Mouse (Mus musculus) neural tube, embryonic 14.5 days (tissue): ENCODE results near the gene Cadm3. TPM values are rescaled to one million over a fixed set of nuclear protein-coding genes. Genes with fewer than 3 reads are reported as not detected.

Experiments used
- ATAC-seq: fragments of 200-750 bp; cut with Nextera tagmentation; 2 replicates; pipeline ENCODE4 v1.8.0; 2017; ENCODE audit warnings: low read depth, mild to moderate bottlenecking, moderate TSS enrichment, moderate library complexity
- H3K27ac ChIP-seq: fragments of 300-500 bp; sonication (generic); 2 replicates; pipeline ENCODE4 v1.5.1; 2014; ENCODE audit warnings: low read depth, mild to moderate bottlenecking, control low read depth, low read length, moderate library complexity, mixed read lengths
- H3K27me3 ChIP-seq: fragments of 300-500 bp; sonication (generic); 2 replicates; pipeline ENCODE4 v1.6.1; 2014; ENCODE audit warnings: low read length; ENCODE audit not compliant: control insufficient read depth, insufficient read depth
- H3K36me3 ChIP-seq: fragments of 300-500 bp; sonication (generic); 2 replicates; pipeline ENCODE4 v1.6.1; 2014; ENCODE audit warnings: low read length, mixed read lengths; ENCODE audit not compliant: control insufficient read depth, insufficient read depth
- H3K4me1 ChIP-seq: fragments of 300-500 bp; sonication (generic); 2 replicates; pipeline ENCODE4 v1.6.1; 2014; ENCODE audit warnings: low read length; ENCODE audit not compliant: control insufficient read depth, insufficient read depth
- H3K4me2 ChIP-seq: fragments of 300-500 bp; sonication (generic); 2 replicates; pipeline ENCODE4 v1.6.1; 2014; ENCODE audit warnings: mild to moderate bottlenecking, low read depth, low read length, control low read depth
- H3K4me3 ChIP-seq: fragments of 300-500 bp; sonication (generic); 2 replicates; pipeline ENCODE4 v1.5.1; 2014; ENCODE audit warnings: low read depth, low read length, control low read depth, mixed read lengths
- H3K9ac ChIP-seq: fragments of 300-500 bp; sonication (generic); replicated peaks from 2 replicates; pipeline ENCODE4 v1.6.1; 2014; ENCODE audit warnings: low read depth, mild to moderate bottlenecking, control low read depth, low read length, mixed read lengths
- H3K9me3 ChIP-seq: fragments of 300-500 bp; sonication (generic); 2 replicates; pipeline ENCODE4 v1.6.1; 2016; ENCODE audit warnings: low read length; ENCODE audit not compliant: control insufficient read depth
- WGBS: fragments of 180-500 bp; shearing (Covaris S2); extraction: QIAGEN DNeasy Blood & Tissue Kit; methylation state at CpG from one replicate; pipeline ENCODE4 v1.1.7; 2014; 5-methylcytosine and 5-hydroxymethylcytosine counted together
- polyA plus RNA-seq: library from polyadenylated mRNA; unstranded; fragments of >200 nt; fragmentation: Nextera tagmentation; extraction: Ambion mirVana; gene quantifications from 2 replicates; pipeline ENCODE4 v1.2.1, GENCODE M21; 2014

The Cadm3 gene
- polyA plus RNA-seq, result 151 and 174 TPM in 2 replicates

DNA sequence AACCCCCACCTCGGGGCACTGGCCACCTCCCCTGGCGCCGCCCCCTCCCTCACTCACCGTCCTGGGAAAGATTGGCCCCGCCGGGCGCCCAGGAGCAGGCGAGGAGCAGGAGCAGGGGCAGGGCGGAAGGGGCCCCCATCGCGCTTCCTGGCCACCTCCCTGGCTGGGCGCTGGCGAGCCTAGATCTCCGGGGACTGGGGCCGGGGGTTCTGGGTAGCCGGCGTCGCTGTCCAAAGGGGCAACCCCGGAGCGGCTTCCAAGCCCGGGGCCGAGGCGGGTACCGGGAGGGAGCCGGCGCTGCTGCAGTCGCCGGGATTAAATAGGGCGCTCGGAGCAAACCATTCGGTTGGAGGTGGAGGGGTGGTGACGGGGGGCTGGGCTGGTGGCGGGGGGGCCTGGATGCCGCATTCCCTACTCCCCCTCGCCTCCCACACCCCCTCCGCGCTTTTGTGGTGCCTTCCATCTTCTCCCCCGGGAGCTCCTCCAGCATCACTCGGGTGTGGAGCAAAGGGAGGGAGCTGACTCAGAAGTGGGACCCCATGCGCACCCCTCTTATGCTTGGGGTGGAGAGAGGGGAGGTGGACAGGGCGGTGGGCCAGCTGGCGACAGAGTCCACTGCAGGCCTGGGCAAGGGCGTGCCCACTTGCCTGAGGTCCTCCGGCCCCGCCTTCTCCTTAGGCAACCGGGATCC, at the start of gene Cadm3:
Gene Cadm3, minus strand, starts transcription at position 340 of the 691 bp plus-strand sequence.
- ATAC-seq, result peak; percentile 92
- Histone ChIP-seq H3K36me3 (no peaks in the 10 kb centered on the region), H3K9me3 (no peaks in the 10 kb centered on the region), H3K4me2 (peak within 1 kb of the TSS; percentile 68), H3K27me3 (peaks cover 2% of the 10 kb centered on the region; the same call in 1 of the 2 replicates), H3K9ac (peak within 1 kb of the TSS; percentile 94), H3K4me1 (peaks cover 13% of the 10 kb centered on the region; the same call in 1 of the 2 replicates), H3K4me3 (peak within 1 kb of the TSS; percentile 92), H3K27ac (peak within 1 kb of the TSS; percentile 88)
- WGBS, result under 1% methylated on average over 42 of the region's 46 CpGs

DNA sequence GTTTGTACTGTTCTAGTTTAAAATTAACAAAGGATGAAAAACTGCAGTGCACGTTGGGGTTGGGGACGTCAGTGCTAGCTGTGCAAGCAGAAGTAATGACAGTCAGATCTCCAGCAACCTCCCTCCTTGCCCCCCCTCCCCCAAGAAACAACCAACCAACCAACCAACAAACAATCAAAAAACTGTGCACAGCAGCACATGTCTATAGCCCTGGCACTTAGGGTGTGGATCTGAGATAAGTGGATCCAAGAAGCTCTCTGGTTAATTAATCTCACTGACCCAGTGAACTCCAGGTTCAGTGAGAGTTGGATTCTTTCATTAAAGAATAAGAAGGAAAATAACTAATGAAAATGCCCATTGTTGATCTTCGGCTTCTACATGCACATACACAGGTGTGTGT, 47.1 kb upstream of the Cadm3 start:
- Histone ChIP-seq H3K27me3 (no peaks in the 10 kb centered on the region), H3K36me3 (no peaks in the 10 kb centered on the region), H3K4me3 (no peak overlapping the region), H3K4me2 (no peak overlapping the region), H3K27ac (no peak overlapping the region), H3K9ac (no peak overlapping the region), H3K9me3 (no peaks in the 10 kb centered on the region), H3K4me1 (no peaks in the 10 kb centered on the region)
- peak; percentile 47; the same call in 1 of the 2 replicates for ATAC-seq
- 56% methylated on average over 3 of the region's 3 CpGs for WGBS

DNA sequence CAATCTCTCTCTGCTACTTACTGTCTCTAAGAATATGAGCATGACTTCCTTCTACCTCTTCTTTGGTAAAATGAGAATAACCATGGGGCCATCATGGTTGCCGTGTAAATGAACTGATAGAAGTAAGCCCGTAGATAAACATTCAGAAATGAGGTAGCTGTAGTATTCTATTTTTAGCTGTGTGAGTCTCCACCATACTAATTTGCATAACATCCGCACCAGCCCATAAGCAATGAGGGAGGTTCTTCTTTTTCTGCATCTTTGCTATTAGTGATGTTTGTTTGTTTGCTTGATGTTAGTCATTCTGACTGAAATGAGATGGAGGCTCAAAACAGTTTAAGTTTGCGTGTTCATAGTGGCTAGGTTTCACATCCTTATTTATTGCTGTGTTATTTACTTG, 44.4 kb upstream of the Cadm3 start:
- 90% methylated on average over 4 of the region's 4 CpGs for WGBS
- H3K9ac ChIP-seq, result no peak overlapping the region
- H3K27ac ChIP-seq, result no peak overlapping the region
- H3K9me3 ChIP-seq, result no peaks in the 10 kb centered on the region
- ATAC-seq, result no peak
- H3K4me2 ChIP-seq, result no peak overlapping the region
- H3K4me3 ChIP-seq, result no peak overlapping the region
- no peaks in the 10 kb centered on the region for H3K4me1 ChIP-seq
- no peaks in the 10 kb centered on the region for H3K36me3 ChIP-seq
- H3K27me3 ChIP-seq, result no peaks in the 10 kb centered on the region

DNA sequence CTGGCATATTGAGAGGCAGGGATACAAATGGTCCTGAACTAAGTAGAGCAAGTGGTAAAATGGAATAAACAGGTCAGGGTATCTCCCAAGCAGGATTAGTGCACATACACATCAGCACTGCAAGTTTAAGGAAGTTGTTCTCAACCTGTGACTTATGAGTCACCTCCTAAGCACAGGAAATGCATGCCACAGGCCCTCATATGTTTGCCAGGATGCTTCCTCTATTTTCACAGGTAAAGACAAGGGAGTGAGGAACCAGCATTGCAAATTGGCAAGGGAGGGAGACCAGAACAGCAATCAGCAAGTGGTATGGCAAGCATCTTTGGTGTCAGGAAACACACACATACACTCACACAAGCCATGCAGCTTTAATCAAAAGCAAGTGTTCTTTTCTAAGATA, 41.6 kb upstream of the Cadm3 start:
- ATAC-seq, result no peak
- no peak overlapping the region for H3K9ac ChIP-seq

DNA sequence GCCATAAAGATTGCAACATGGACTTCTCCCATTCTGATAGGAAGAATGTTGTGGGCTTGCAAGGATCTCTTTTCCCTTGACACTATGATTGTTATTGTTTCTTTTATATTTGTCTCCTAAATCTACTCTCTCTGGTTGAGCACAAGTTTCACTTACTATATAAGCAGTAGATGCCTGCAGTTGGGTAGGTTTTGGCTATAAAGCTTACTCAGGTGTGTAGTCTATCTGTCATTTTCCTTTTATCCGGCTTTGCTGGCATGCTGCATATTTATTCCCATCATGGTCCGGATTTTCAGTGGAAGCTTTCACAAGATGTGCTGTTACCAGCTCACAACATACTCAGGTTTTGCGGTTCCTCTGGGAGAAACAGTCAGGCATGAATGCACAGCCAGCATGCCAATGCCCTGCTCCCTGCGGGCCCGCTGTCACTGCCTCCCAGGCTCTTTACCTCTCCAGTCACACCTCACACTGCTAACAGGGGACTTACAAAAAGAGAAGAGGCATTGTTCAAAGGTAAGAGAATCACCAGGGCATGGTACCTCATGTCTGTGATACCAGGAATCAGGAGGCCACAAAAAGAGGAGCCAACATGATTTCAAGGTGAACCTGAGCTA, 37.3 kb upstream of the Cadm3 start:
- 63% methylated on average over 5 of the region's 5 CpGs for WGBS

More for the DNA sequence above, 41.6 kb upstream of the Cadm3 start:
- H3K4me1 ChIP-seq, result no peaks in the 10 kb centered on the region
- H3K9me3 ChIP-seq, result no peaks in the 10 kb centered on the region
- H3K4me2 ChIP-seq, result no peak overlapping the region
- no peak overlapping the region for H3K4me3 ChIP-seq
- H3K27me3 ChIP-seq, result no peaks in the 10 kb centered on the region
- H3K27ac ChIP-seq, result no peak overlapping the region
- H3K36me3 ChIP-seq, result no peaks in the 10 kb centered on the region

DNA sequence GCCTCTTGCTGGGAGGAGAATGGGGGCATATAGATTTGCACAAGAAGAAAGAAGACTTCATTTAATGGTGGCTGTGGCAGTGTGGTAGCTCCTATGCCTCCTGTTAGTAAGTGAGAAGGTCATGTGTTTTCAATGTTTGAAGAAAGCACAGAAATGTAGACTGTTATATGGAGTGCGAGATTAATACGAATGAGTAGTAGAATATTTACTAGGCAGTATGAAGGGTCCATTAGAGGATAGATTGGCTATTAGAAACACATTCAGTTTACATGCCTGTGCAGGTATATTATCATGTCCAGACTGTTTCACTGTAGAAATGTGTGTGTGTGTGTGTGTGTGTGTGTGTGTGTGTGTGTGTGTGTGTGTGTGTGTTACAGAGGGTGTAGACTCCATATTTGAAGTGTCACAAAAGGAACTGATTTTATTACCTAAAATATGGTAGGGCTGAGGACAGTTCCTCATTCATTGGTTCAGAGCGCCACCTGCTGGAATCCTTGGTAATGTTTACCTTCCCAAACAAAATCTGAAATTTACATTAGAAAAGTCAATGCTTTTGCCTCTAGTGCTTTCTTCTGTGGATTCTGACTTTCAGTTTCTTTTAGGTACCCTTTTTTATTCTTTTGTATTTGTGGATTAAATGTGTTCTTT, 31.0 kb upstream of the Cadm3 start:
- ATAC-seq, result peak; percentile 83
- Histone ChIP-seq H3K4me3 (no peak overlapping the region), H3K9me3 (no peaks in the 10 kb centered on the region), H3K27ac (no peak overlapping the region), H3K4me1 (no peaks in the 10 kb centered on the region), H3K4me2 (no peak overlapping the region), H3K9ac (no peak overlapping the region), H3K27me3 (no peaks in the 10 kb centered on the region), H3K36me3 (no peaks in the 10 kb centered on the region)
- 37% methylated on average over 3 of the region's 3 CpGs for WGBS

More for the DNA sequence above, 37.3 kb upstream of the Cadm3 start:
- Histone ChIP-seq H3K9ac (no peak overlapping the region), H3K27me3 (no peaks in the 10 kb centered on the region), H3K27ac (peak overlapping the region; percentile 35; the same call in 1 of the 2 replicates), H3K4me1 (no peaks in the 10 kb centered on the region), H3K9me3 (no peaks in the 10 kb centered on the region), H3K4me3 (no peak overlapping the region), H3K36me3 (no peaks in the 10 kb centered on the region), H3K4me2 (no peak overlapping the region)
- peak; percentile 88 for ATAC-seq

DNA sequence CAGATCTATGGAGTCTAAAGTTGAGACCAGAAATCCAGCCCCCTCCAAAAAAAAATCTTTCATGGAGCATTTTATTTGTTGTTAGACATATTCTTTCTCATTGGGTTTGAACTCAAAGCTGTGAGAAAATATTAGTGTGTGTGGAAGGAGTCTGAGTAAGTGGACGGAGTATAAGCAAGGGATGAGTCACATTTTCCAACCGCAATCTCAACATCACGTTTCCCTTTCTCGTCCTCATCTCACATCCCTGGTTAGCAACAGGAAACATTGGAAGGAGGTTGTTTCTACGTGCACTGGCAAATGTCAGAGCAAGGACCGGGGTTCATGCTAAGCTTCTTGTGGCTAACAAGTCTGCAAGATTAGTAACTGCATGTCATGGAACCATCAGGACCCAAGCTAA, 24.3 kb upstream of the Cadm3 start:
- Histone ChIP-seq H3K4me1 (peaks cover 5% of the 10 kb centered on the region; the same call in 1 of the 2 replicates), H3K9ac (no peak overlapping the region), H3K4me3 (no peak overlapping the region), H3K27ac (no peak overlapping the region), H3K4me2 (no peak overlapping the region), H3K36me3 (no peaks in the 10 kb centered on the region), H3K27me3 (no peaks in the 10 kb centered on the region), H3K9me3 (no peaks in the 10 kb centered on the region)
- ATAC-seq, result no peak
- 94% methylated on average over 6 of the region's 6 CpGs for WGBS

DNA sequence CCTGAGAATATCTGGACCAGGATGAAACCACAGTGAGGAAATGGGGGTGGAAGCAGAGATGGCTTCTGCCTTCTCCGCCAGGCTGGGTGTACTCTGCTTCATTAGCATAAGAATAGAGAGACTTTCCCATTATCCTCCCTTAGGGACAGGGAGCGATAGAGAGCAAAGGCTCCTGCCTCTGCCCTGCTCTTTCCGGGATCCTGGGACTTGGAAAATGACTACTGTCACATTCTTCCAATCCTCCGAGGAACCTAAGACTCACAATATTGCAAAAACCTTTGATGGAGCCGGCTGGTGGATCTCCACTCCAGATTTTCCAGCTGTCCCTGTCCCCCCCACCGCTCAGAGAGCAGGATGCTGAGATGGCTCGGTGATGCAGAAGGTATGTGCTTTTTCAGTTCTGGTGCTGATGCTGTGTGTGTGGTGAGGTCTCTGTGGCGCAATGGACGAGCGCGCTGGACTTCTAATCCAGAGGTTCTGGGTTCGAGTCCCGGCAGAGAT, 22.5 kb upstream of the Cadm3 start:
- peak; percentile 96 for ATAC-seq
- Histone ChIP-seq H3K4me3 (peak overlapping the region; percentile 31), H3K4me1 (peaks cover 5% of the 10 kb centered on the region; the same call in 1 of the 2 replicates), H3K4me2 (peak overlapping the region; percentile 35), H3K27me3 (no peaks in the 10 kb centered on the region), H3K36me3 (no peaks in the 10 kb centered on the region), H3K9me3 (no peaks in the 10 kb centered on the region), H3K9ac (peak overlapping the region; percentile 5), H3K27ac (peak overlapping the region; percentile 88)
- 2% methylated on average over 13 of the region's 13 CpGs for WGBS

DNA sequence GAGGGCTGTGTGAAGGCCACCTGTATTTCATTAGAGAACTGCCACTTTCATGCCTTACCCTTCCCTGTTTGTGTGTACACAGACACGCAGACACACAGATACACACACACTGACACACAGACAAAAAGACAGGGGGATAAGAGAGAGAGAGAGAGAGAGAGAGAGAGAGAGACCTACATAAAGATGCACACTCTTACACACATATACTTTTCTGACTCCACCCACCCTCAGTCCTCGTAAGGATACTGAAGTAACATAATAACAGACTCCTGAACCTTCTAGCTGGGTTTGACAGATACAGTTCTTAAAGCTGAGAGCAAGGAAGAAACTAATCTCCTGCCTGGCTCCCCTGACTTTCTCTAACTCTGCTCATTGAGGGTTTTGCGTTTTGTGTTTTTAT, 21.9 kb upstream of the Cadm3 start:
- H3K9me3 ChIP-seq, result no peaks in the 10 kb centered on the region
- 8% methylated on average over 3 of the region's 3 CpGs for WGBS
- H3K4me2 ChIP-seq, result peak overlapping the region; percentile 35
- ATAC-seq, result peak; percentile 65
- H3K27ac ChIP-seq, result peak overlapping the region; percentile 88
- H3K4me1 ChIP-seq, result peaks cover 5% of the 10 kb centered on the region; the same call in 1 of the 2 replicates
- H3K9ac ChIP-seq, result peak overlapping the region; percentile 4
- no peaks in the 10 kb centered on the region for H3K27me3 ChIP-seq
- peak overlapping the region; percentile 31 for H3K4me3 ChIP-seq
- H3K36me3 ChIP-seq, result no peaks in the 10 kb centered on the region
